Mouse (Mus musculus) ES-E14 (cell line): ENCODE results near the gene Gm42417.

Source experiments
- CHD2 ChIP-seq: IDR thresholded peaks from 2 replicates; pipeline ENCODE4 v1.6.1; 2014; ENCODE audit warnings: mild to moderate bottlenecking, low read depth, low read length, inconsistent platforms
- HCFC1 ChIP-seq: IDR thresholded peaks from 2 replicates; pipeline ENCODE4 v1.6.1; 2012; ENCODE audit warnings: low read length, inconsistent platforms, borderline replicate concordance; ENCODE audit not compliant: insufficient read depth
- ZC3H11A ChIP-seq: IDR thresholded peaks from 2 replicates; pipeline ENCODE4 v1.6.1; 2012; ENCODE audit warnings: low read depth, mild to moderate bottlenecking, inconsistent platforms, low read length, borderline replicate concordance

DNA sequence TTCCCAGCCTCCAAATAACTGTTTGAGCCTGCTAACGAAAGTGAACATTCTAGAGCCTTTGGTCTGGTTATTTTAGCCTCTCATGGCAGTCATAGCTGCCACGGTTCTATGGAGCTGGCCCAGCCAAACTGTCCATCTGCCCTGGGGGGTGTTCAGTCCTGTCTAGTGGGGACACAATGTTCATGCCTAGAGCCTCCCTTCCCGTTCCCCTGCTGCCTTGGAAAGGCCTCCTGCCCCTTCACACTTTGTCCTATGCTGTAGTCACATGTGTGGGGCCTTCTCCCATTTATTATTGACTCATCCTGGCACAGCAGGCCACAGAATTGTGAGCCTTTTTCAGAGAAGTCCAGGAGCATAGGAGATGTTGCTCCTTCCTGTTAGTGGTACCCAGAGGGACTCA lies 21.0 kb downstream of the Gm42417 start:
- TF ChIP-seq ZC3H11A: no peak
- no peak for TF ChIP-seq HCFC1
- TF ChIP-seq CHD2: no peak
